Mouse (Mus musculus): ENCODE results near the gene Ice1.

- TF ChIP-seq POLR2A (IDR thresholded peaks at IDR 0.05; ENCODE audit: low read depth, low read length) (no peak), CTCF (IDR thresholded peaks at IDR 0.05; ENCODE audit: borderline replicate concordance, insufficient read depth, low read length) (no peak)
Measured at GRCm38 (mm10) chr13:70609632-70610031, 27.8 kb downstream of the Ice1 start.

Measured in embryonic fibroblast, embryonic 13.5 days (primary cell).